Mouse (Mus musculus) small intestine, adult 2 months (tissue): ENCODE measurements around the gene Slc50a1.

Source experiments
- CTCF ChIP-seq: fragments of 200-500 bp; IDR thresholded peaks from 2 replicates; pipeline ENCODE4 v1.5.1; 2012; ENCODE audit warnings: low read depth, mild to moderate bottlenecking, control low read depth, inconsistent platforms, low read length, moderate library complexity, mixed read lengths; ENCODE audit not compliant: insufficient replicate concordance, insufficient read length; ENCODE audit errors: extremely low read depth
- POLR2A ChIP-seq: fragments of 200-500 bp; IDR thresholded peaks from 2 replicates; pipeline ENCODE4 v1.6.1; 2012; ENCODE audit warnings: low read depth, mild to moderate bottlenecking, control low read depth, inconsistent platforms, low read length, moderate library complexity

DNA sequence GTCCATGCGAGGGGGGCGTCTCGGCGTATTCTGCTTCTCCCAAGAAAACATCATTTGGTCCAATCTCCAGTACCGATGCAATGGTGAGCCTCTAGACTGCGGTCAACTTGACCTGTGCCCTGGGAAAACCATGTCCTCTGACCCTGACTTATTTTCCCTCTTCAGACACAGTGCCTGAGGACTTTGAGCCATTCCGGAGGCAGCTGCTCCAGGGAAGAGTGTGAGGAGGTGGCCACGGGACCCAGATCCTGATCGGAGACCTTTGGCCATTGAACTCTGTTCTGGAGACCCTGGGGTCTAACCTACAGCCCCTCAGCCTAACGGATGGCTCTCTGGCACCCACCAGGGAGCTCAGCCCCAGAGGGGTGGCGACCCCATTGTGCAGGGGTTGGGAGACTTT is 44.0 kb downstream of the Slc50a1 start:
- TF ChIP-seq POLR2A, result no peak
- no peak for TF ChIP-seq CTCF
